Mouse (Mus musculus) embryonic facial prominence, embryonic 15.5 days (tissue): Measurements from ENCODE around the gene Ciita. TPM values are rescaled to one million over a fixed set of nuclear protein-coding genes. Genes with fewer than 3 reads are reported as not detected.

Source experiments
- ATAC-seq: fragments of 200-750 bp; cut with Nextera tagmentation; 2 replicates; pipeline ENCODE4 v1.8.0; 2017; ENCODE audit warnings: low read depth, moderate TSS enrichment; ENCODE audit not compliant: insufficient number of reproducible peaks, low FRiP score, low TSS enrichment
- H3K27ac ChIP-seq: fragments of 300-500 bp; sonication (generic); replicated peaks from 2 replicates; pipeline ENCODE4 v1.5.1; 2015; ENCODE audit warnings: mild to moderate bottlenecking, inconsistent platforms
- H3K27me3 ChIP-seq: fragments of 300-500 bp; sonication (generic); 2 replicates; pipeline ENCODE4 v1.6.1; 2015; ENCODE audit warnings: inconsistent platforms
- H3K36me3 ChIP-seq: fragments of 300-500 bp; sonication (generic); 2 replicates; pipeline ENCODE4 v1.6.1; 2015; ENCODE audit warnings: mild to moderate bottlenecking, inconsistent platforms
- H3K4me1 ChIP-seq: fragments of 300-500 bp; sonication (generic); 2 replicates; pipeline ENCODE4 v1.6.1; 2015; ENCODE audit warnings: inconsistent platforms
- H3K4me2 ChIP-seq: fragments of 300-500 bp; sonication (generic); replicated peaks from 2 replicates; pipeline ENCODE4 v1.6.1; 2015; ENCODE audit warnings: mild to moderate bottlenecking, inconsistent platforms
- H3K4me3 ChIP-seq: fragments of 300-500 bp; sonication (generic); replicated peaks from 2 replicates; pipeline ENCODE4 v1.5.1; 2015; ENCODE audit warnings: mild to moderate bottlenecking, inconsistent platforms
- H3K9ac ChIP-seq: fragments of 300-500 bp; sonication (generic); 2 replicates; pipeline ENCODE4 v1.6.1; 2015; ENCODE audit warnings: inconsistent platforms
- H3K9me3 ChIP-seq: fragments of 300-500 bp; sonication (generic); replicated peaks from 2 replicates; pipeline ENCODE4 v1.6.1; 2016; ENCODE audit warnings: inconsistent platforms
- WGBS: fragments of 180-500 bp; shearing (Covaris S2); methylation state at CpG from one replicate; pipeline ENCODE4 v1.1.7; 2015; 5-methylcytosine and 5-hydroxymethylcytosine counted together
- polyA plus RNA-seq: library from polyadenylated mRNA; unstranded; fragments of >200 nt; fragmentation: Nextera tagmentation; extraction: Ambion mirVana; gene quantifications from 2 replicates; pipeline ENCODE4 v1.2.1, GENCODE M21; 2015

Gene Ciita
- polyA plus RNA-seq, 1 experiment from 2014 or later = 0.45 TPM

GRCm38 (mm10) chr16:10474956-10475355 lies 4.9 kb upstream of the Ciita start:
- no peak for ATAC-seq
- 67% methylated on average over 3 of the region's 3 CpGs for WGBS
- Histone ChIP-seq H3K36me3 (no peaks in the 10 kb centered on the region), H3K9me3 (no peaks in the 10 kb centered on the region), H3K27ac (no peak overlapping the region), H3K9ac (no peak overlapping the region), H3K4me2 (no peak overlapping the region), H3K27me3 (no peaks in the 10 kb centered on the region), H3K4me1 (no peaks in the 10 kb centered on the region), H3K4me3 (no peak overlapping the region)

GRCm38 (mm10) chr16:10475919-10476318 lies 3.9 kb upstream of the Ciita start:
- Histone ChIP-seq H3K36me3 (no peaks in the 10 kb centered on the region), H3K27me3 (no peaks in the 10 kb centered on the region), H3K4me2 (no peak overlapping the region), H3K4me3 (no peak overlapping the region), H3K9ac (no peak overlapping the region), H3K9me3 (no peaks in the 10 kb centered on the region), H3K4me1 (no peaks in the 10 kb centered on the region), H3K27ac (no peak overlapping the region)
- no peak for ATAC-seq
- WGBS = 64% methylated on average over 2 of the region's 2 CpGs

GRCm38 (mm10) chr16:10482343-10482742 lies 2.5 kb downstream of the Ciita start:
- Histone ChIP-seq H3K9me3 (no peaks in the 10 kb centered on the region), H3K9ac (no peak overlapping the region), H3K36me3 (no peaks in the 10 kb centered on the region), H3K4me3 (no peak overlapping the region), H3K27ac (no peak overlapping the region), H3K4me2 (no peak overlapping the region), H3K4me1 (no peaks in the 10 kb centered on the region), H3K27me3 (no peaks in the 10 kb centered on the region)
- ATAC-seq = no peak
- WGBS = 44% methylated on average over 4 of the region's 4 CpGs

GRCm38 (mm10) chr16:10486993-10487392 lies 7.1 kb downstream of the Ciita start:
- Histone ChIP-seq H3K4me3 (no peak overlapping the region), H3K4me2 (no peak overlapping the region), H3K27me3 (peaks cover 20% of the 10 kb centered on the region), H3K9ac (no peak overlapping the region), H3K36me3 (no peaks in the 10 kb centered on the region), H3K27ac (no peak overlapping the region), H3K4me1 (peaks cover 5% of the 10 kb centered on the region; the same call in 1 of the 2 replicates), H3K9me3 (no peaks in the 10 kb centered on the region)
- WGBS = 43% methylated on average over 3 of the region's 3 CpGs
- no peak for ATAC-seq

GRCm38 (mm10) chr16:10487895-10488493 lies 8.1 kb downstream of the Ciita start:
- H3K9ac ChIP-seq = no peak overlapping the region
- H3K27ac ChIP-seq = no peak overlapping the region
- H3K4me1 ChIP-seq = peaks cover 5% of the 10 kb centered on the region; the same call in 1 of the 2 replicates
- H3K9me3 ChIP-seq = no peaks in the 10 kb centered on the region
- H3K36me3 ChIP-seq = no peaks in the 10 kb centered on the region
- H3K4me2 ChIP-seq = no peak overlapping the region
- 87% methylated on average over 8 of the region's 8 CpGs for WGBS
- no peak overlapping the region for H3K4me3 ChIP-seq
- ATAC-seq = no peak
- peaks cover 20% of the 10 kb centered on the region for H3K27me3 ChIP-seq

GRCm38 (mm10) chr16:10488769-10489481 lies 9.1 kb downstream of the Ciita start:
- Histone ChIP-seq H3K9me3 (no peaks in the 10 kb centered on the region), H3K27ac (no peak overlapping the region), H3K9ac (no peak overlapping the region), H3K4me2 (no peak overlapping the region), H3K4me1 (peaks cover 5% of the 10 kb centered on the region; the same call in 1 of the 2 replicates), H3K27me3 (peaks cover 20% of the 10 kb centered on the region), H3K36me3 (no peaks in the 10 kb centered on the region), H3K4me3 (no peak overlapping the region)
- no peak for ATAC-seq
- 68% methylated on average over 7 of the region's 7 CpGs for WGBS

- Histone ChIP-seq H3K4me1 (peaks cover 5% of the 10 kb centered on the region; the same call in 1 of the 2 replicates), H3K4me3 (peak overlapping the region; percentile 22), H3K27me3 (peaks cover 20% of the 10 kb centered on the region), H3K9me3 (no peaks in the 10 kb centered on the region), H3K36me3 (no peaks in the 10 kb centered on the region), H3K4me2 (peak overlapping the region; percentile 47), H3K27ac (no peak overlapping the region), H3K9ac (no peak overlapping the region)
- no peak for ATAC-seq
- 4% methylated on average over 9 of the region's 9 CpGs for WGBS
Observed at GRCm38 (mm10) chr16:10489483-10489882, 9.6 kb downstream of the Ciita start.

- 15% methylated on average over 13 of the region's 14 CpGs for WGBS
- Histone ChIP-seq H3K9ac (no peak overlapping the region), H3K4me2 (peak overlapping the region; percentile 47), H3K9me3 (no peaks in the 10 kb centered on the region), H3K27me3 (peaks cover 20% of the 10 kb centered on the region), H3K4me1 (peaks cover 5% of the 10 kb centered on the region; the same call in 1 of the 2 replicates), H3K27ac (no peak overlapping the region), H3K4me3 (peak overlapping the region; percentile 22), H3K36me3 (no peaks in the 10 kb centered on the region)
- ATAC-seq = no peak
Observed at GRCm38 (mm10) chr16:10489904-10490457, 10.1 kb downstream of the Ciita start.

GRCm38 (mm10) chr16:10490503-10491150 lies 10.8 kb downstream of the Ciita start:
- no peak overlapping the region for H3K4me2 ChIP-seq
- H3K4me1 ChIP-seq = peaks cover 5% of the 10 kb centered on the region; the same call in 1 of the 2 replicates
- H3K4me3 ChIP-seq = no peak overlapping the region
- H3K36me3 ChIP-seq = no peaks in the 10 kb centered on the region
- H3K9me3 ChIP-seq = no peaks in the 10 kb centered on the region
- H3K9ac ChIP-seq = no peak overlapping the region
- no peak overlapping the region for H3K27ac ChIP-seq
- 82% methylated on average over 18 of the region's 18 CpGs for WGBS
- no peak for ATAC-seq
- peaks cover 20% of the 10 kb centered on the region for H3K27me3 ChIP-seq

- Histone ChIP-seq H3K9ac (no peak overlapping the region), H3K4me3 (no peak overlapping the region), H3K36me3 (no peaks in the 10 kb centered on the region), H3K27ac (no peak overlapping the region), H3K4me1 (peaks cover 5% of the 10 kb centered on the region; the same call in 1 of the 2 replicates), H3K27me3 (peaks cover 20% of the 10 kb centered on the region), H3K9me3 (no peaks in the 10 kb centered on the region), H3K4me2 (no peak overlapping the region)
- ATAC-seq = no peak
- WGBS = 88% methylated on average over 4 of the region's 4 CpGs
Observed at GRCm38 (mm10) chr16:10491716-10492115, 11.9 kb downstream of the Ciita start.

GRCm38 (mm10) chr16:10492587-10492986 lies 12.7 kb downstream of the Ciita start:
- WGBS = 87% methylated on average over 3 of the region's 3 CpGs
- Histone ChIP-seq H3K4me3 (no peak overlapping the region), H3K27me3 (peaks cover 20% of the 10 kb centered on the region), H3K27ac (no peak overlapping the region), H3K9me3 (no peaks in the 10 kb centered on the region), H3K36me3 (no peaks in the 10 kb centered on the region), H3K4me2 (no peak overlapping the region), H3K9ac (no peak overlapping the region), H3K4me1 (peaks cover 5% of the 10 kb centered on the region; the same call in 1 of the 2 replicates)
- ATAC-seq = no peak
